Comparison of ENCODE assay signal across 7 mouse cellular contexts in genomic region chr8:105142395-105142794, GRCm38 (mm10). TPM values are rescaled to one million over a fixed set of nuclear protein-coding genes. Genes with fewer than 3 reads are reported as not detected.
DNase-seq lines count a peak whose midpoint lies in the region; ATAC-seq and TF ChIP-seq lines count a peak whose summit lies in the region.

No protein-coding gene starts in this region.

- TF ChIP-seq CTCF in ES-Bruce4 (IDR thresholded peaks at IDR 0.05; ENCODE audit: low read depth, low read length), result no peak

- no peak for DNase-seq in heart, postnatal 14 days
- no peak for DNase-seq in liver, embryonic 13.5 days
- DNase-seq in spleen, adult 18-20 months, result no peak

- no peaks in the 10 kb centered on the region for H3K4me1 ChIP-seq in heart, embryonic 16.5 days (ENCODE audit: control insufficient read depth, insufficient read depth, low read length)
- no peaks in the 10 kb centered on the region for H3K4me1 ChIP-seq in ES-Bruce4 (ENCODE audit: control insufficient read depth, insufficient read depth, low read length)
- no peaks in the 10 kb centered on the region for H3K4me1 ChIP-seq in embryonic facial prominence, embryonic 12.5 days
- 0 out of 2 replicates have a peak, but pooled peaks cover 4% of the 10 kb centered on the region for H3K4me1 ChIP-seq in liver, embryonic 13.5 days (replicated peaks)

- H3K27me3 ChIP-seq in heart, embryonic 16.5 days (ENCODE audit: control insufficient read depth, insufficient read depth, low read length), result no peaks in the 10 kb centered on the region
- H3K27me3 ChIP-seq in ES-Bruce4 (ENCODE audit: control insufficient read depth, insufficient read depth, low read length, poor library complexity, severe bottlenecking), result no peaks in the 10 kb centered on the region
- H3K27me3 ChIP-seq in embryonic facial prominence, embryonic 12.5 days, result no peaks in the 10 kb centered on the region
- 0 out of 2 replicates have a peak, but pooled peaks cover 10% of the 10 kb centered on the region for H3K27me3 ChIP-seq in liver, embryonic 13.5 days

- TF ChIP-seq POLR2A in ES-Bruce4 (IDR thresholded peaks at IDR 0.05; ENCODE audit: insufficient read depth, low read length), result no peak

- WGBS in heart, embryonic 16.5 days, result 28% methylated on average over 19 of the region's 19 CpGs
- 40% methylated on average over 19 of the region's 19 CpGs for whole genome bisulfite sequencing in embryonic facial prominence, embryonic 12.5 days
- WGBS in liver, embryonic 13.5 days (ENCODE audit: insufficient replicate concordance), result 32% methylated on average over 19 of the region's 19 CpGs

- no peak overlapping the region for H3K27ac ChIP-seq in heart, embryonic 16.5 days (ENCODE audit: low read length)
- no peak overlapping the region for H3K27ac ChIP-seq in ES-Bruce4 (ENCODE audit: insufficient read depth, low read length)
- H3K27ac ChIP-seq in embryonic facial prominence, embryonic 12.5 days, result no peak overlapping the region
- H3K27ac ChIP-seq in liver, embryonic 13.5 days, result no peak overlapping the region

- H3K4me3 ChIP-seq in heart, embryonic 16.5 days (ENCODE audit: low read length), result no peak overlapping the region
- peak overlapping the region; percentile 35 for H3K4me3 ChIP-seq in ES-Bruce4 (ENCODE audit: low read depth, low read length)
- H3K4me3 ChIP-seq in embryonic facial prominence, embryonic 12.5 days, result no peak overlapping the region
- no peak overlapping the region for H3K4me3 ChIP-seq in liver, embryonic 13.5 days (replicated peaks)

- intact Hi-C loops in heart, postnatal 14 days (cut with DNase I), result no loop called here

- no peak for TF ChIP-seq EP300 in ES-Bruce4 (IDR thresholded peaks at IDR 0.05; ENCODE audit: insufficient read depth, low read depth, low read length)

- no peaks in the 10 kb centered on the region for H3K36me3 ChIP-seq in heart, embryonic 16.5 days (ENCODE audit: control insufficient read depth, insufficient read depth)
- no peaks in the 10 kb centered on the region for H3K36me3 ChIP-seq in ES-Bruce4 (ENCODE audit: control insufficient read depth, insufficient read depth, low read length, poor library complexity, severe bottlenecking)
- H3K36me3 ChIP-seq in embryonic facial prominence, embryonic 12.5 days, result no peaks in the 10 kb centered on the region
- no peaks in the 10 kb centered on the region for H3K36me3 ChIP-seq in liver, embryonic 13.5 days

- H3K9ac ChIP-seq in heart, embryonic 16.5 days (ENCODE audit: low read length), result no peak overlapping the region
- no peak overlapping the region for H3K9ac ChIP-seq in ES-Bruce4 (ENCODE audit: low read depth, poor library complexity, severe bottlenecking)
- H3K9ac ChIP-seq in embryonic facial prominence, embryonic 12.5 days, result no peak overlapping the region
- no peak overlapping the region for H3K9ac ChIP-seq in liver, embryonic 13.5 days

- peak overlapping the region; percentile 10; the same call in 1 of the 2 replicates for H3K4me2 ChIP-seq in heart, embryonic 16.5 days (ENCODE audit: low read depth, low read length)
- H3K4me2 ChIP-seq in embryonic facial prominence, embryonic 12.5 days (replicated peaks), result no peak overlapping the region
- peak overlapping the region; percentile 18; the same call in 1 of the 2 replicates for H3K4me2 ChIP-seq in liver, embryonic 13.5 days

- no peaks in the 10 kb centered on the region for H3K9me3 ChIP-seq in heart, embryonic 16.5 days (replicated peaks; ENCODE audit: control insufficient read depth, low read length)
- H3K9me3 ChIP-seq in ES-Bruce4 (replicated peaks; ENCODE audit: control insufficient read depth, insufficient read depth, low read length, poor library complexity, severe bottlenecking), result no peaks in the 10 kb centered on the region
- no peaks in the 10 kb centered on the region for H3K9me3 ChIP-seq in embryonic facial prominence, embryonic 12.5 days
- H3K9me3 ChIP-seq in liver, embryonic 13.5 days (replicated peaks), result no peaks in the 10 kb centered on the region

- no peak for ATAC-seq in heart, embryonic 16.5 days (replicated peaks; ENCODE audit: extremely low read depth, insufficient read depth, low FRiP score)
- 0 out of 2 replicates have a peak, but pooled peaks have one; percentile 15 for ATAC-seq in embryonic facial prominence, embryonic 12.5 days (ENCODE audit: insufficient number of reproducible peaks, insufficient read depth, low FRiP score, low TSS enrichment)
- no peak for ATAC-seq in liver, embryonic 13.5 days (ENCODE audit: low read depth)
- no peak for ATAC-seq in activated CD4-positive, CD25-positive, alpha-beta regulatory T cell, adult 4 months

RNA-seq across cellular contexts. Expression of gene Ces4a, which starts 10.8 kb away (rescaled TPM):
- not detected in 2 replicates for polyA plus RNA-seq in heart, embryonic 16.5 days (2015; fragmentation: Nextera tagmentation; extraction: Ambion mirVana)
- not detected for total RNA-seq in heart, postnatal 14 days (2021)
- not detected in 2 replicates for polyA plus RNA-seq in ES-Bruce4 (2011; ENCODE audit: insufficient read depth, insufficient read length, low read depth, missing spikeins)
- not detected in 2 replicates for polyA plus RNA-seq in embryonic facial prominence, embryonic 12.5 days (2016; fragmentation: Nextera tagmentation; extraction: Ambion mirVana)
- polyA plus RNA-seq in liver, embryonic 13.5 days (2015; fragmentation: Nextera tagmentation; extraction: Ambion mirVana), result not detected in 2 replicates
- not detected for polyA plus RNA-seq in activated CD4-positive, CD25-positive, alpha-beta regulatory T cell, adult 4 months (2017; shearing (Covaris generic))

RNA-seq across cellular contexts. Expression of gene Cbfb, which starts 28.1 kb away (rescaled TPM):
- polyA plus RNA-seq in heart, embryonic 16.5 days (2015; fragmentation: Nextera tagmentation; extraction: Ambion mirVana), result 38.7 and 48.5 TPM in 2 replicates
- total RNA-seq in heart, postnatal 14 days (2021), result 10 to 100 TPM; 24.4 to 27.9 TPM
- polyA plus RNA-seq in ES-Bruce4 (2011; ENCODE audit: insufficient read depth, insufficient read length, low read depth, missing spikeins), result 77.5 and 85.5 TPM in 2 replicates
- 120 and 124 TPM in 2 replicates for polyA plus RNA-seq in embryonic facial prominence, embryonic 12.5 days (2016; fragmentation: Nextera tagmentation; extraction: Ambion mirVana)
- polyA plus RNA-seq in liver, embryonic 13.5 days (2015; fragmentation: Nextera tagmentation; extraction: Ambion mirVana), result 8.9 and 11.5 TPM in 2 replicates
- 10 to 100 TPM; 34.0 to 49.2 TPM for polyA plus RNA-seq in activated CD4-positive, CD25-positive, alpha-beta regulatory T cell, adult 4 months (2017; shearing (Covaris generic))

RNA-seq across cellular contexts. Expression of gene Ces3b, which starts 58.8 kb away (rescaled TPM):
- 0.14 and 0.16 TPM in 2 replicates for polyA plus RNA-seq in heart, embryonic 16.5 days (2015; fragmentation: Nextera tagmentation; extraction: Ambion mirVana)
- total RNA-seq in heart, postnatal 14 days (2021), result not detected
- not detected in 2 replicates for polyA plus RNA-seq in ES-Bruce4 (2011; ENCODE audit: insufficient read depth, insufficient read length, low read depth, missing spikeins)
- not detected in 2 replicates for polyA plus RNA-seq in embryonic facial prominence, embryonic 12.5 days (2016; fragmentation: Nextera tagmentation; extraction: Ambion mirVana)
- not detected in 2 replicates for polyA plus RNA-seq in liver, embryonic 13.5 days (2015; fragmentation: Nextera tagmentation; extraction: Ambion mirVana)
- not detected for polyA plus RNA-seq in activated CD4-positive, CD25-positive, alpha-beta regulatory T cell, adult 4 months (2017; shearing (Covaris generic))
